Mouse (Mus musculus) limb, embryonic 13.5 days (tissue): ENCODE data around the gene Catsperg2. TPM values are rescaled to one million over a fixed set of nuclear protein-coding genes. Genes with fewer than 3 reads are reported as not detected.
"Not testable (repeated sequence)": the region's sequence is repeated elsewhere in the genome, so short reads cannot be mapped to it uniquely, and the experiment has no call there.

Source experiments
- ATAC-seq: fragments of 200-750 bp; cut with Nextera tagmentation; 2 replicates; pipeline ENCODE4 v1.8.0; 2017; ENCODE audit warnings: low read depth, moderate number of reproducible peaks, moderate TSS enrichment; ENCODE audit not compliant: low FRiP score
- H3K27ac ChIP-seq: fragments of 300-500 bp; sonication (generic); 2 replicates; pipeline ENCODE4 v1.5.1; 2015; ENCODE audit warnings: inconsistent platforms, mild to moderate bottlenecking, moderate library complexity
- H3K27me3 ChIP-seq: fragments of 300-500 bp; sonication (generic); 2 replicates; pipeline ENCODE4 v1.6.1; 2015; ENCODE audit warnings: mild to moderate bottlenecking, inconsistent platforms
- H3K36me3 ChIP-seq: fragments of 300-500 bp; sonication (generic); 2 replicates; pipeline ENCODE4 v1.6.1; 2015; ENCODE audit warnings: inconsistent platforms, mild to moderate bottlenecking, moderate library complexity
- H3K4me1 ChIP-seq: fragments of 300-500 bp; sonication (generic); 2 replicates; pipeline ENCODE4 v1.6.1; 2015; ENCODE audit warnings: inconsistent platforms
- H3K4me2 ChIP-seq: fragments of 300-500 bp; sonication (generic); replicated peaks from 2 replicates; pipeline ENCODE4 v1.6.1; 2015; ENCODE audit warnings: inconsistent platforms, mild to moderate bottlenecking, moderate library complexity
- H3K4me3 ChIP-seq: fragments of 300-500 bp; sonication (generic); 2 replicates; pipeline ENCODE4 v1.5.1; 2015; ENCODE audit warnings: moderate library complexity, mild to moderate bottlenecking, inconsistent platforms
- H3K9ac ChIP-seq: fragments of 300-500 bp; sonication (generic); 2 replicates; pipeline ENCODE4 v1.6.1; 2015; ENCODE audit warnings: mild to moderate bottlenecking, inconsistent platforms
- H3K9me3 ChIP-seq: fragments of 300-500 bp; sonication (generic); 2 replicates; pipeline ENCODE4 v1.6.1; 2016; ENCODE audit warnings: inconsistent platforms
- WGBS: fragments of 180-500 bp; shearing (Covaris S2); methylation state at CpG from one replicate; pipeline ENCODE4 v1.1.7; 2015; 5-methylcytosine and 5-hydroxymethylcytosine counted together
- microRNA counts: library from miRNA; unstranded; fragments of <30 nt; microRNA quantifications from one replicate; lab custom pipeline; 2016
- microRNA-seq: library from miRNA; unstranded; fragments of <30 nt; microRNA quantifications from one replicate; pipeline ENCODE4, GENCODE M21; 2016
- polyA plus RNA-seq: library from polyadenylated mRNA; unstranded; fragments of >200 nt; fragmentation: Nextera tagmentation; extraction: Ambion mirVana; gene quantifications from 2 replicates; pipeline ENCODE4 v1.2.1, GENCODE M21; 2015

Gene Catsperg2
- polyA plus RNA-seq, 1 experiment from 2014 or later: not detected

GRCm38 (mm10) chr7:29708891-29709290 is 17.9 kb downstream of the Catsperg2 start:
- H3K9ac ChIP-seq, H3K4me2 ChIP-seq, H3K27ac ChIP-seq, H3K9me3 ChIP-seq, H3K4me3 ChIP-seq, H3K4me1 ChIP-seq, H3K36me3 ChIP-seq, H3K27me3 ChIP-seq, ATAC-seq: not testable (repeated sequence)
- WGBS: 84% methylated on average over 2 of the region's 2 CpGs

- H3K27me3 ChIP-seq, H3K9ac ChIP-seq, H3K4me2 ChIP-seq, H3K9me3 ChIP-seq, ATAC-seq, H3K36me3 ChIP-seq, H3K27ac ChIP-seq, H3K4me1 ChIP-seq, H3K4me3 ChIP-seq: not testable (repeated sequence)
- WGBS: 86% methylated on average over 3 of the region's 3 CpGs
Observed at GRCm38 (mm10) chr7:29695231-29695630, 31.6 kb downstream of the Catsperg2 start.

- H3K4me1 ChIP-seq: no peaks in the 10 kb centered on the region
- H3K9me3 ChIP-seq: peaks cover 21% of the 10 kb centered on the region; the same call in 1 of the 2 replicates
- H3K4me2 ChIP-seq: no peak overlapping the region
- H3K27ac ChIP-seq: no peak overlapping the region
- no peaks in the 10 kb centered on the region for H3K36me3 ChIP-seq
- H3K27me3 ChIP-seq: no peaks in the 10 kb centered on the region
- ATAC-seq: no peak
- WGBS: 65% methylated on average over 3 of the region's 3 CpGs
- no peak overlapping the region for H3K4me3 ChIP-seq
- H3K9ac ChIP-seq: no peak overlapping the region
Observed at GRCm38 (mm10) chr7:29681868-29682267, 45.0 kb downstream of the Catsperg2 start.

MicroRNA genes within 50 kb of the gene (microRNA counts, 519-probe panel; counts per million panel counts)
- microRNA mmu-miR-1964 (lab: Ali Mortazavi, UCI): 594 counts per million, percentile 2 among the panel's probes with 10 or more counts

Small RNA genes lying within 50 kb of the gene (microRNA-seq; reads per million reads assigned to microRNA genes)
- 3.1 reads per million, percentile 13 among the genes with 10 or more reads in this experiment for gene Mir1964

Other genes starting within 250 kb of the Catsperg2 start
- gene Sipa1l3, start 208.4 kb downstream of the Catsperg2 start, polyA plus RNA-seq: 11.5 and 13.9 TPM in 2 replicates
- gene Zfp84, start 41.5 kb upstream of the Catsperg2 start, polyA plus RNA-seq: 13.3 and 14.7 TPM in 2 replicates
- 11.9 and 12.3 TPM in 2 replicates for gene Zfp30, start 57.0 kb upstream of the Catsperg2 start, polyA plus RNA-seq
- 16.1 and 17.3 TPM in 2 replicates for gene Zfp790, start 89.1 kb upstream of the Catsperg2 start, polyA plus RNA-seq
- 7.2 and 8.1 TPM in 2 replicates for gene Zfp940, start 126.6 kb upstream of the Catsperg2 start, polyA plus RNA-seq
- 10.4 and 11.1 TPM in 2 replicates for gene Zfp420, start 132.9 kb upstream of the Catsperg2 start, polyA plus RNA-seq
- 14.5 and 14.7 TPM in 2 replicates for gene Zfp27, start 179.5 kb upstream of the Catsperg2 start, polyA plus RNA-seq
- 8.3 and 8.5 TPM in 2 replicates for gene Zfp383, start 181.2 kb upstream of the Catsperg2 start, polyA plus RNA-seq
- gene Zfp74, start 227.1 kb upstream of the Catsperg2 start, polyA plus RNA-seq: 14.9 and 17.6 TPM in 2 replicates